Mouse (Mus musculus) olfactory bulb, adult 2 months (tissue): Measurements from ENCODE around the gene Gfod1.

Experiments
- CTCF ChIP-seq: fragments of 200-500 bp; IDR thresholded peaks from 2 replicates; pipeline ENCODE4 v1.5.1; 2012; ENCODE audit warnings: low read depth, mild to moderate bottlenecking, low read length, moderate library complexity; ENCODE audit not compliant: insufficient read depth
- POLR2A ChIP-seq: fragments of 200-500 bp; IDR thresholded peaks from 2 replicates; pipeline ENCODE4 v1.6.1; 2012; ENCODE audit warnings: mild to moderate bottlenecking, low read depth, low read length, moderate library complexity; ENCODE audit not compliant: insufficient read depth

DNA sequence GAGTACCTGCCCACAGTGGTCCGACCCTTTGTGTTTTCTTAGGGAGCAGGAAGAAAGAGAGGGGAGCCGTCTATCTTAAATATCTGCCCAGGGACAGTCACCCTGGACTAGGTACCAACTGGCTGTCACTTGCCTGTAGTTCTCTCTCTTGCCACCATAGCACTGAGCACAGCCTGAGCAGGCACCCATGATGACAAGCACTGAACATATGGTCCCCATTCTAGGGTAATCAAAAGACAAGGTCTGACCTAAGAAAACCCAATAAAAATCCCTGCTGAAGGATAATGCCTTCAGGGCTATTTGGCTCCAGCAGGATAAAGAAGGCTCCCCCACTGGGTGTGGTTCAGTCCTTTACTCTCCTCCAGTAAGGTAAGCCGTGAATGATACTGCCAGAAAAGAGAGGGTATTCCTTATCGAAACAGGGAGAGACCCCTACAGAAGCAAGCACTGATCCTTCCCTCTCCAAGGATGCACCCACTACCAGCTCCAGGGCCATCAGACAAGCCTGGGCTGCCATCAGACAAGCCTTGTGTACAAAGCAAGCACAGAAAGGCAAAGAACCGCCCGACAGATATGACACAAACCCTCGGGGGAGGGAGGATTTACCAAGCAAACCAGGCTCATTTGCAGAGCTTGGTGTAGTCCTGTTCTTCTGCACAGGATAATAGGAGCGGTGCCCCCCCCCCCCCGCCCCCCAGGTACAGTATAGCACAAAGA lies 68.9 kb downstream of the Gfod1 start:
- no peak for TF ChIP-seq POLR2A
- no peak for TF ChIP-seq CTCF
